Mouse (Mus musculus): ENCODE measurements around the gene Atoh1. TPM values are rescaled to one million over a fixed set of nuclear protein-coding genes. Genes with fewer than 3 reads are reported as not detected.

The Atoh1 gene
- polyA plus RNA-seq, 1 experiment, result not detected

GRCm38 (mm10) chr6:64736317-64736716 is 7.4 kb downstream of the Atoh1 start:
- H3K27ac ChIP-seq (ENCODE audit: control insufficient read depth, insufficient read depth, low read depth, low read length, poor library complexity), result no peak overlapping the region
- no peak overlapping the region for H3K4me3 ChIP-seq (replicated peaks; ENCODE audit: control insufficient read depth, low read depth, low read length)
- WGBS, result 73% methylated on average over 4 of the region's 4 CpGs
- no peak for TF ChIP-seq POLR2A (IDR thresholded peaks at IDR 0.05; ENCODE audit: borderline replicate concordance, control insufficient read depth, low read depth, low read length)
- no peak for TF ChIP-seq CTCF (IDR thresholded peaks at IDR 0.05; ENCODE audit: control insufficient read depth, insufficient read depth, low read length)
- H3K4me1 ChIP-seq (ENCODE audit: control insufficient read depth, insufficient read depth, low read length), result no peaks in the 10 kb centered on the region

DNA sequence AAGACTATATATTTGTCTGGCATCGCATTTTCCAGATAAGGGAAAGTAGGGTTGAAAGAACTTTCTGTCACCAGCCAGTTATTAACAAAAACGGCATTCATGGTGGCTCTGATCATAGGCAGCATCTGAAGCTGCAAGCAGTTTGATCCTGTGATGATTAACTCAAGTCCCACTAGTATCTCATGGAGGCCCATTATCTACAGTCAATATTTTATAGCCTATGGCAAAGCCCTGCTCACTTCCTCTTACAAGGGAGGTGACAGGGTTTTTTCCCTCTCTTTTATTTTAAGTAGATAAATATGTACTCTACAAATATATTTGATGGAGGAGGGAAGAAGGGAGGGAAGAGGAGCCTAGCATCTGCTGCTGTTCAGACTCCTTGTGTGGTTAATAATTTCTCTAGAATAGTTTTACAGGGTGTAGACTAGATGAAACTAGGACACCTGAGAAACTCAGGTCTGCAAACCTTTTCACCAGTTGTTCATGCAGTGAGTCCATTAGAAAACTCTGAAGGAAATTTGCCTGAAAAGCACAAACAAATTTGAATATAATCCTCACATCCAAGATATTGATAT is 14.1 kb downstream of the Atoh1 start:
- no peak for TF ChIP-seq CTCF (IDR thresholded peaks at IDR 0.05; ENCODE audit: control insufficient read depth, insufficient read depth, low read length)
- Histone ChIP-seq H3K27ac (ENCODE audit: control insufficient read depth, insufficient read depth, low read depth, low read length, poor library complexity) (no peak overlapping the region), H3K4me3 (replicated peaks; ENCODE audit: control insufficient read depth, low read depth, low read length) (no peak overlapping the region), H3K4me1 (ENCODE audit: control insufficient read depth, insufficient read depth, low read length) (no peaks in the 10 kb centered on the region)
- WGBS, result 65% methylated on average over 2 of the region's 2 CpGs

DNA sequence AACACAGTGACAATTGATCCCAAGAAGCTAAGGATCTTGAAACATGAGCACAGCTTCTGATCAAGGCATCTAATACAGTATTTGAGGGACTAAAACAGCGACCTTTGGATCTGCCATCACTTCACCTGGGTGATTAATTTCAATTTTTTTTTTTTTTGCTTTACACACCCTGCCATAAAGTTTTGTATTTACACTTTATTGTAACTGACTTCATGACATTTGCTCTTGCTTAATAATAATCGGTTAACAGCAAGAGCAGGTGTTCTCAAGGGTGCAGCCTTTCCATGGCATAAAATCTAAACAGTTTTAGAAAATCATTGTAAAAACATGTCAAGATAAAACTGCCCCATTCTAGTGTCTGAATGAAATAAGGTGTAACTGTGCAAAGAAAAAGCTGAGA is 25.6 kb downstream of the Atoh1 start:
- TF ChIP-seq POLR2A (IDR thresholded peaks at IDR 0.05; ENCODE audit: borderline replicate concordance, control insufficient read depth, low read depth, low read length) (no peak), CTCF (IDR thresholded peaks at IDR 0.05; ENCODE audit: control insufficient read depth, insufficient read depth, low read length) (no peak)
- Histone ChIP-seq H3K27ac (ENCODE audit: control insufficient read depth, insufficient read depth, low read depth, low read length, poor library complexity) (no peak overlapping the region), H3K4me1 (ENCODE audit: control insufficient read depth, insufficient read depth, low read length) (no peaks in the 10 kb centered on the region), H3K4me3 (replicated peaks; ENCODE audit: control insufficient read depth, low read depth, low read length) (no peak overlapping the region)
- 64% methylated on average over 2 of the region's 2 CpGs for WGBS

DNA sequence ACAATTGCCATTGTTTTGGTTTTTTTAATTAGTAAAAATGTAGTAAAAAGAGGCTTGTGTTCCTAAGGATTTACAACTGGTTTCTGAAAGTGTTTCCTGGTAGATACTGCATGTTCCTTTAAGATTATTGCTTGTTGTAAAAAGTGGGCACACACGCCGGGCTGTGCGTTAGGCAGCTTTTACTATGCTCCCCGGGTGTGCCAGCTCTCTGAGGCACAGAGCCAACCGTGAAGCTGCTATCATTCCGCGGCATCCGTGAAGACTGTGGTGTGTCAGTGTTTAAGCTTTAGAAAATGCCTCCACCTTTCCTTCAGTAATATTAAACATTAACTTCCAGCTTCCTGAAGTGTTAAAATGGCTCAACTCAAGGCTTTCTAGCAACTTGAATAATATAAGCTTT is 35.0 kb downstream of the Atoh1 start:
- WGBS, result 75% methylated on average over 8 of the region's 8 CpGs
- no peak overlapping the region for H3K4me3 ChIP-seq (replicated peaks; ENCODE audit: control insufficient read depth, low read depth, low read length)
- H3K4me1 ChIP-seq (ENCODE audit: control insufficient read depth, insufficient read depth, low read length), result no peaks in the 10 kb centered on the region
- TF ChIP-seq CTCF (IDR thresholded peaks at IDR 0.05; ENCODE audit: control insufficient read depth, insufficient read depth, low read length) (no peak), POLR2A (IDR thresholded peaks at IDR 0.05; ENCODE audit: borderline replicate concordance, control insufficient read depth, low read depth, low read length) (no peak)
- no peak overlapping the region for H3K27ac ChIP-seq (ENCODE audit: control insufficient read depth, insufficient read depth, low read depth, low read length, poor library complexity)

GRCm38 (mm10) chr6:64773430-64773829 is 44.5 kb downstream of the Atoh1 start:
- no peaks in the 10 kb centered on the region for H3K4me1 ChIP-seq (ENCODE audit: control insufficient read depth, insufficient read depth, low read length)
- H3K27ac ChIP-seq (ENCODE audit: control insufficient read depth, insufficient read depth, low read depth, low read length, poor library complexity), result no peak overlapping the region
- TF ChIP-seq POLR2A (IDR thresholded peaks at IDR 0.05; ENCODE audit: borderline replicate concordance, control insufficient read depth, low read depth, low read length) (no peak), CTCF (IDR thresholded peaks at IDR 0.05; ENCODE audit: control insufficient read depth, insufficient read depth, low read length) (no peak)
- 17% methylated on average over 7 of the region's 7 CpGs for WGBS
- no peak overlapping the region for H3K4me3 ChIP-seq (replicated peaks; ENCODE audit: control insufficient read depth, low read depth, low read length)

All from bone marrow, adult 2 months (tissue).